ENCODE assay signal across 9 mouse cellular contexts in genomic region chr3:138517881-138518280, GRCm38 (mm10). TPM values are rescaled to one million over a fixed set of nuclear protein-coding genes. Genes with fewer than 3 reads are reported as not detected.
DNase-seq lines count a peak whose midpoint lies in the region; ATAC-seq lines count a peak whose summit lies in the region.
"Had no signal": no experiment of that assay in that cellular context is flagged by ENCODE, and none has a peak within 500 bp of the region (broad histone marks: within the 10 kb centered on the region; RNA-seq: fewer than 3 reads in every experiment).

No protein-coding gene starts in this region.

- H3K4me1 ChIP-seq in heart, embryonic 12.5 days (replicated peaks) = no peaks in the 10 kb centered on the region

- H3K36me3 ChIP-seq in heart, embryonic 12.5 days = no peaks in the 10 kb centered on the region

- no peaks in the 10 kb centered on the region for H3K9me3 ChIP-seq in heart, embryonic 12.5 days (replicated peaks)

- DNase-seq in heart, adult 11 months = peak; percentile 64
- DNase-seq in 416B (ENCODE audit: low read depth) (peak; percentile 73), ZHBTc4 (ENCODE audit: low read depth, low spot score) (peak; percentile 71)
- no peak for DNase-seq in urinary bladder, adult 18-20 months (ENCODE audit: low spot score in 2 of 2)
- DNase-seq in cerebellum, adult 8-10 months = no peak
- DNase-seq in urinary bladder, postnatal 10 days (ENCODE audit: low spot score) = no peak

- no peak overlapping the region for H3K4me3 ChIP-seq in heart, embryonic 12.5 days
- H3K4me3 ChIP-seq: erythroblast, embryonic 14.5 days had no signal

- 55% methylated on average over 3 of the region's 3 CpGs for WGBS in heart, embryonic 12.5 days

- H3K9ac ChIP-seq in heart, embryonic 12.5 days = no peak overlapping the region

- no peak overlapping the region for H3K4me2 ChIP-seq in heart, embryonic 12.5 days

- H3K27ac ChIP-seq in heart, embryonic 12.5 days (ENCODE audit: poor library complexity, severe bottlenecking) = no peak overlapping the region

- H3K27me3 ChIP-seq in heart, embryonic 12.5 days (replicated peaks) = 0 out of 2 replicates have a peak, but pooled peaks cover 6% of the 10 kb centered on the region

- no peak for ATAC-seq in heart, embryonic 12.5 days (ENCODE audit: insufficient number of reproducible peaks, low FRiP score)
- ATAC-seq in monocyte, adult 5-6 weeks (replicated peaks; ENCODE audit: insufficient number of reproducible peaks, low FRiP score, low TSS enrichment, poor library complexity, severe bottlenecking) = 0 out of 2 replicates have a peak, but pooled peaks have one; percentile 50

RNA-seq across cellular contexts. Expression of gene Eif4e, which starts 8.1 kb away (rescaled TPM):
- 244 and 259 TPM in 2 replicates for polyA plus RNA-seq in heart, embryonic 12.5 days (2016; fragmentation: Nextera tagmentation; extraction: Ambion mirVana)
- 78.5 to 113 TPM (median 86.9 TPM) in 3 replicates for total RNA-seq in monocyte, adult 5-6 weeks (2017)

RNA-seq across cellular contexts. Expression of gene Metap1, which starts 28.6 kb away (rescaled TPM):
- 38.8 and 40.9 TPM in 2 replicates for polyA plus RNA-seq in heart, embryonic 12.5 days (2016; fragmentation: Nextera tagmentation; extraction: Ambion mirVana)
- total RNA-seq in monocyte, adult 5-6 weeks (2017) = 31.1 to 53.7 TPM (median 42.6 TPM) in 3 replicates

Comparison
In these comparisons a context has a peak if more than half of its experiments do, and no peak if none do; other contexts are left out.
1. DNase-seq: peak in heart, adult 11 months (single experiment), 416B (single experiment) and ZHBTc4 (single experiment); none in urinary bladder, adult 18-20 months (0 of 2), cerebellum, adult 8-10 months (single experiment) and urinary bladder, postnatal 10 days (single experiment).